Mouse (Mus musculus) brain, embryonic 14.5 days (tissue): ENCODE data around the gene Abca1.

Experiments used
- CTCF ChIP-seq: fragments of 200-500 bp; IDR thresholded peaks from 2 replicates; pipeline ENCODE4 v1.5.1; 2012; ENCODE audit warnings: inconsistent platforms, mild to moderate bottlenecking, moderate library complexity, borderline replicate concordance; ENCODE audit not compliant: insufficient read depth, insufficient read length; ENCODE audit errors: extremely low read depth
- POLR2A ChIP-seq: fragments of 200-500 bp; IDR thresholded peaks from 2 replicates; pipeline ENCODE4 v1.6.1; 2012; ENCODE audit warnings: mild to moderate bottlenecking, inconsistent platforms, borderline replicate concordance; ENCODE audit not compliant: poor library complexity, insufficient read depth, insufficient read length, severe bottlenecking; ENCODE audit errors: extremely low read depth

- no peak for TF ChIP-seq CTCF
- TF ChIP-seq POLR2A: no peak
Observed at GRCm38 (mm10) chr4:52989248-52989647, 170.4 kb downstream of the Abca1 start, which contains the start of gene Nipsnap3a.
